Mouse (Mus musculus) heart, postnatal 25 days (tissue): Measurements from ENCODE around the gene Slc7a12. TPM values are rescaled to one million over a fixed set of nuclear protein-coding genes. Genes with fewer than 3 reads are reported as not detected.

Source experiments
- DNase-seq: peaks from one replicate; pipeline ENCODE4 v3.0.0; 2022; ENCODE audit warnings: low spot score
- intact Hi-C: fragments of 180-260 bp; cut with DNase I; formaldehyde crosslinking; loops from one replicate; pipeline ENCODE4 v1.15.1; 2025
- total RNA-seq, 2 experiments: library from RNA; stranded (reverse); gene quantifications; 2 replicates each; pipeline ENCODE4 v1.2.3; 2021

Slc7a12 gene
- not detected for total RNA-seq

DNA sequence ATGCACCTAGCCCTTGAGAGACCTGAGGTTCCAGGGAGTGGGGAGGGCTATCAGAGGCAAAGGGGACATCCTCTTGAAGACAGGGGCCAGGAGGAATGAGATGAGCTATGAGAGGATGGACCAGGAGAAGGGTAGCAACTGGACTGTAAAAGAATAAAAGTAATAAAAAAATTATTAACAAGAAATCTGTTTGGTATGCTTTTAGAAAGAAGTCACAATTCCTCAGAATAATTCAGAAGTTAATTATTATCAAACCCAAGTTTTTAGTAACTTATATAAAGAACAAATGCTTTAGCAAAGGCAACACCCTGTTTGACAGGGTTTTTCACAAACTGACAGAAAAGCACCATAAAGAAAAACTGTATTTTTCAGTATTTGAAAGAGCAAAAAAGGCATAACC is at the start of gene Slc7a12:
Gene Slc7a12, plus strand, starts transcription at position 301 of the 400 bp plus-strand sequence.
- intact Hi-C loops = no loop called here
- no peak for DNase-seq

DNA sequence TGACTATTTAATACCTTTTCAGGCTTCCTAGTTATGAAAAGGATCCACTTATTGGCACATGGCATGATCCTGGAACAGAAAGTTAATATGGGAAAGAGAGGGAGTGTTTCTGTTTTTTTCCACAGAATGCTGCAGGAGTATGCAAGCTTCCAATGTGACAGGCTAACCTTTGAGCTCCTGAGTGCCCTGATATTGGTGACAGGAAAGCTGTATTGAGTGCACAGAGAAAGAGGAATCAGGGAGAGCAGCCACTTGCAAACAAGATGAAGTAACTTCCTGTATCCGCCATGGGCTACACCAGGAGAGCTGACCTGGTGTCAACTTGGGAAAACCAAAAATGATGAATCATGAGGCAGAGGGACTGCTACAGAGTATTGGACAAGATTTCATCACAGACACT is 48.1 kb upstream of the Slc7a12 start:
- DNase-seq = no peak
- intact Hi-C loops = no loop called here

DNA sequence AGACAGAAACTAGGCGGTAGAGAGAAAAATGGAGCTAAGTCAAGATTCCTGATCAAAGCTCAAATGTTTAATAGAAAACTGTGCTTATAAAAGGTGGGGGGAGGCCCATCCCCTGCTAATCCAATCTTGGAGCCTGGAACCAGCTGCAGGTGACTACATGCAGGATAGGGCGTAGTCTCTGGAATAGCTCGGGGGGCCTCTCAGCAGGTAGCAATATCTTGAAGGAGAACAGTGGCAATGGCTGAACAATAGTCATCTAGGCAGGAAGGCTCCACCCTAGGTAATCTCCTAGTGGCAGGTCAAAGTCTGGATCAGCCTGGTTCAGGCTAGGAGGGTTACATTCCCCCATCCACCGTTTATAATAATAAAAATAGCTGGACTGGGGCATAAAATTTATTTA is 34.5 kb upstream of the Slc7a12 start:
- intact Hi-C loops = no loop called here
- no peak for DNase-seq

DNA sequence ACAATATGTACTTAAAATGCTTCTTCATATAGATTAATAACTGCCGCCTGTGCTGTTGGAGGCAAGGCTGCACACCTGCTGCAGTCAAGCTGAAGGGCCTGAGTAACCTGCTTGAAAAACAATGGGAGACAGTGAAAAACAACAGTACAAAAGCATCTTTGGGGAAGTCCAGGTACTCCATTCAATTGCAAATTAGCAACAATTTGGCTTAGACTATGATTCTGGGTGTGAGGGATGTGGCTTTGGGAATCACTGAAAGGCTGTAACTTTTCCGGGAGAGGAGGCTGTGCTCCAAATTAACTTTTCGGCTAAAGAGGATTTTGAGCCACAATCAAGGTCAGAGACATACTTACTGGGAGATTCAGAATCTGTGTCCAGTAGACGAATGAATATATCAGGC is 33.8 kb upstream of the Slc7a12 start:
- no peak for DNase-seq
- intact Hi-C loops = no loop called here

Other genes starting within 250 kb of the Slc7a12 start
- 10 to 100 TPM; 65.0 to 65.4 TPM for gene 1810022K09Rik, start 130.6 kb downstream of the Slc7a12 start, total RNA-seq
- under 1 TPM; 0.42 to 0.75 TPM for gene Car13, start 161.0 kb downstream of the Slc7a12 start, total RNA-seq